Mouse (Mus musculus) heart, adult 11 months (tissue): ENCODE results near the gene Tprn.

Experiments
- DNase-seq: peaks from one replicate; pipeline ENCODE4 v3.0.0; 2022

Gene Tprn

DNA sequence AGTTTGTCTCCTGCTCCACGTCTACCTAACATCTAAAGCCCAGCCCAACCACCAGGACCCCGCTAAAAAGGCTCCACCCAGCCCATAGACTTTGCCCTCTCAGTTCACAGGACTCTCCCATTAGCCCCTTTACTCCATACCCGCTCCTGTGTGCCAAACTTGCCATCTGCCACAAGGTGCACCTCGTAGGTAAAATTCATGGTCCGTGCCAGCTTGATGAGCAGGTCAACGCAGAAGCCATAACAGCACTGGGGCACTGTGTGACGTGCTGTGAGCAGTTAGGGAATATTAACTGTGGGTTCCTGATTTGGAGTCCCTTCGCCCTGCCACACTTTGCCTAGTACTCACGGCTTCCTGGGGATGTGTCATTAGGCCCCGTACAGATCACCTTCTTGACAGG, 35.6 kb downstream of the Tprn start:
- no peak for DNase-seq

- DNase-seq: no peak
These were observed 41.0 kb downstream of the Tprn start for GRCm38 (mm10) chr2:25303452-25303851.

- no peak for DNase-seq
These were observed 41.7 kb downstream of the Tprn start for GRCm38 (mm10) chr2:25303931-25304656.

DNA sequence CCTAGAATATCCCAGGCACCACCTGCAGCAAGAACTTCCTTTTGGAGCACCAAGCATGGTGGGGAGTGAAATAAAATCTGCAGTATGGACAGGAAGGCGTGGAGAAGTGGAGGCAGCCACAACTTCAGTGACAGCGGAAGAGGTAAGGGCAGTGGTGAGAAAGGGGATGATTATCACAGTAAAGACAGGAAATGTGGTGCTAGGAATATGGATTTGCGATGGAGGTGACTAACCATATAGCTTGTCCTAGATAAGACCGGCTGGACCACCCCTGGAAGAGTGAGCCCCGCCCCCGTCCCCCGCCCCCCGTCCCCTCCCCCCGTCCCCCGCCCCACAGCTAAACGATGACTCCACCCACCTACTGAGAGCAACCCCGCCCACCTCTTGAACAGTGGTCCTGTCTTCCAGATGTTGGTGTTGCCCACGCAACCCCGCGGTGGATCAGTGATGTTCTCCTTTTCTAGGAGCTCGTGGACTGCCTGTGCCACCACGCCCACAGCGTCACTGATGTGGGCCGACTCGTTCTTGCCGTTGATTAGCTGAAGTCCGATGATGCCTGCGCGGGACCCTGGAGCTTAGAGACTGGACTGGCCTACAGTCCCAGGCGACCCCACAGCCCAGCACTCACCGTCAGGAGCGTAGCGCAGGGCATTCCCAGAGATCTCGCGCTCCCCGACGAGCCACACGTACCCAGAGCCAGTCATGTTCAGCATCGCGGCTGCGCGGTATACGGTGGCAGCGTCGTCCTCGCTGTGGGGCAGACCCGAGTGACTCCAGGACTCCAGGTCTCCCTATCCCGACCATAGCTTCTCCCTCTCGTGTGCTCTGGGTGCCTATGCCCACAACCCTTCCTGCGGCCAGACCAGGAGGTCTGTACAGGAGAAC, 42.5 kb downstream of the Tprn start:
- DNase-seq: peak; percentile 88

GRCm38 (mm10) chr2:25305587-25306359, 43.4 kb downstream of the Tprn start:
- peak; percentile 68 for DNase-seq

GRCm38 (mm10) chr2:25310180-25310579, 47.8 kb downstream of the Tprn start:
- peak; percentile 71 for DNase-seq

DNA sequence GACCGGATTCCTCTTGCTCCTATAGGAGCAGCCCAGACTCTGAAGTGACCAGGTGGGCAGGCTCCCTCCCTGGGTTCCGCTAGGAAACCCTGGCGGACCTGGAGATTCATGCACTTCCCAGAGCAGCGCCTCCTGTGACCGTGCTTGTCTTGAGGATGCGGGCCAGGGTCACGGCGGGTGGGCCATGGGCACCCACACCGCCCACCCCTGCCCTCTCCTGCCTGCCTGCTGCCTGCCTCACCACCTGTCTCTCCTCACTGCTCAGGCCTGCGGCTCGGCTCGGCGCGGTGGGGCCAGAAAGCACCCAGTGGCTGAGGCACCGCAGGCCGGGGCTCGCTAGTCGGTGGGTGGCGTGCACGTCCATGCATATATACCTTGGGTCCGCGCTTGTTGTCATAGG, 48.6 kb downstream of the Tprn start:
- peak; percentile 80 for DNase-seq

DNA sequence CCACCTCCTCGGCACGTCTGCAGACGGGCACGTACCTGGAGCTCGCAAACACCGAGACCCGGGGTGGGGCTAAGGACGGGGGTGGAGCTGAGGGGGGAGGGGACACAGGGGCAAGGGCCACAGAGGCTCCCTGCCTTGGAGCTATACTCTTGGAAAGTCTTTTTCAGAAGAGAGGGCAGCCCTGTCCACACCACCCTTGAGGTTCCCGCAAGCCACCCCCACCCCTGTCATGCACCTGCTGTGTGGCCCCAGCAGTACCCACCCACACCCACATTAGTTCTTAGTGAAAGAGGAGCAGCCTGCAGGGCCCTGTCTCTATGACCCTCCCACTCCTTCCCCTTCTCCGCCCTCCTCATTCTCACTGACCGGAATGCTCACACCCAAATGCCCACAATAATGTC, 49.1 kb downstream of the Tprn start:
- peak; percentile 59 for DNase-seq

GRCm38 (mm10) chr2:25318119-25318966, 55.9 kb downstream of the Tprn start:
- DNase-seq: no peak

GRCm38 (mm10) chr2:25318971-25319773, 56.8 kb downstream of the Tprn start, which contains the start of gene Grin1:
Grin1 (minus strand) TSS chr2:25319187.
- no peak for DNase-seq
